Mouse (Mus musculus) midbrain, embryonic 10.5 days (tissue): ENCODE measurements around the gene Atrx. TPM values are rescaled to one million over a fixed set of nuclear protein-coding genes. Genes with fewer than 3 reads are reported as not detected.
"Not testable (repeated sequence)": the region's sequence is repeated elsewhere in the genome, so short reads cannot be mapped to it uniquely, and the experiment has no call there.

ENCODE experiments used
- DNase-seq: peaks from one replicate; pipeline ENCODE4 v3.0.0-alpha.2; 2017; ENCODE audit warnings: low spot score
- H3K27ac ChIP-seq: fragments of 300-500 bp; sonication (generic); replicated peaks from 2 replicates; pipeline ENCODE4 v1.5.1; 2016; ENCODE audit warnings: mild to moderate bottlenecking
- H3K27me3 ChIP-seq: fragments of 300-500 bp; sonication (generic); 2 replicates; pipeline ENCODE4 v1.6.1; 2016; ENCODE audit warnings: low read depth, mild to moderate bottlenecking; ENCODE audit not compliant: poor library complexity, severe bottlenecking
- H3K36me3 ChIP-seq: fragments of 300-500 bp; sonication (generic); 2 replicates; pipeline ENCODE4 v1.6.1; 2016; ENCODE audit warnings: mild to moderate bottlenecking, moderate library complexity
- H3K4me1 ChIP-seq: fragments of 300-500 bp; sonication (generic); 2 replicates; pipeline ENCODE4 v1.6.1; 2016
- H3K4me3 ChIP-seq: fragments of 300-500 bp; sonication (generic); 2 replicates; pipeline ENCODE4 v1.5.1; 2016; ENCODE audit warnings: mild to moderate bottlenecking, moderate library complexity
- H3K9me3 ChIP-seq: fragments of 300-500 bp; sonication (generic); replicated peaks from 2 replicates; pipeline ENCODE4 v1.6.1; 2016; ENCODE audit warnings: mild to moderate bottlenecking
- WGBS: fragments of 180-500 bp; shearing (Covaris S2); methylation state at CpG from one replicate; pipeline ENCODE4 v1.1.7; 2016; 5-methylcytosine and 5-hydroxymethylcytosine counted together
- polyA plus RNA-seq: library from polyadenylated mRNA; unstranded; fragments of >200 nt; fragmentation: Nextera tagmentation; extraction: Ambion mirVana; gene quantifications from 2 replicates; pipeline ENCODE4 v1.2.1, GENCODE M21; 2016

Gene Atrx
- polyA plus RNA-seq, 1 experiment from 2014 or later, result 168 TPM

DNA sequence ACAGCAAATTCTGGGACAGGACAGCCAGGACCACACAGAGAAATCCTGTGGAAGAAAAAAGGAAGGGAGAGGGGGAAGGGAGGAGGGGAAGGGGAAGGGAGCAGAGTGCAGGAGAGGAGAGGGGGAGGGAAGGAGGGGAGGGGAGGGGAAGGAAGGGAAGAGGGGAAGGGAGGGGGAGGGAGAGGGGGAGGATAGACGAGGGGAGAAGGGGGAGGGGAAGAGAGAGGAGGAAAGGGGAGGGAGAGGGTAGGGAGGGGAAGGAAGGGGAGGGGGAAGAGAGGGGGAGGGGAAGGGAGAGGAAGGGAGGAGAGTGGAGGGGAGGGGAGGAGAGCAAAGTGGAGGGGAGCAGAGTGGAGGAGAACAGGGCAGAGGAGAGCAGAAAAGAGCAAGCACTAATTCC, 5.3 kb downstream of the Atrx start:
- Histone ChIP-seq H3K36me3 (peaks cover 52% of the 10 kb centered on the region), H3K9me3 (peaks cover 19% of the 10 kb centered on the region; the same call in 1 of the 2 replicates), H3K4me3 (no peak overlapping the region), H3K27me3 (no peaks in the 10 kb centered on the region; the same call in 1 of the 2 replicates), H3K4me1 (no peaks in the 10 kb centered on the region), H3K27ac (no peak overlapping the region)
- WGBS, result 40% methylated on average over 1 of the region's 1 CpGs
- DNase-seq, result no peak

DNA sequence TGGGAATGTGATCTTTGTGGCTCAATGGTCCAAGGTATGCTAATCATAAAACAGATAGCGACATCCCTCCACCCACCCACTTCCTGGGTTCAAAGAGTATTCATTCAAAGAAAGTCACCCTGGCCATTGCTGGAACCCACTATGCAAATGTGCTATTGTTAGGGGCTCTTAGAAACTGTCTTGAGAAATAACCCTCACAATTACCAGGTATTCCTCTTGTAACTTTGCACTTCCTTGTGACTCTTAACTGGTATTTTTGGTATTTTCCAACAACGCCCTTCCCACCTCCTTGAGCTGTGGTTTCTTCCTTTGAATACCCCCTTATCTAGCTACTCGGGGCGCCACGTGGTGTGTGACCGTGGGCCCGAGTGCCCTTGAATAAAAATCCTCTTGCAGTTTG, 6.2 kb downstream of the Atrx start:
- WGBS, result 86% methylated on average over 7 of the region's 7 CpGs
- not testable (repeated sequence) for DNase-seq
- H3K9me3 ChIP-seq, result peaks cover 19% of the 10 kb centered on the region; the same call in 1 of the 2 replicates

DNA sequence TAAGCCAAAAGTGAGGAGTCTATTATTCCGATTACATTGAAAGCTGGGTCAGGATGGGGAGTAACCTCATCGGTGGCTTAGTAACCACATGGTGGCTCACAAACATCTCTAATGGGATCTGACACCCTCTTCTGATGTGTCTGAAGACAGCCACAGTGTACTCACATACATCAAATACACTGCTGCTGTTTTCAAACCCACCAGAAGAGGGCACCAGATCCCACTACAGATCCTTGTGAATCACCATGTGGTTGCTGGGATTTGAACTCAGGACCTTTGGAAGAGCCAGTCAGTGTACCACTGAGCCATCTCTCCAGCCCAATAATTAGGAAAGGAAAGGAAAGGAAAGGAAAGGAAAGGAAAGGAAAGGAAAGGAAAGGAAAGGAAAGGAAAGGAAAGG, 7.8 kb downstream of the Atrx start:
- WGBS, result 95% methylated on average over 2 of the region's 2 CpGs
- H3K27ac ChIP-seq, result no peak overlapping the region
- no peaks in the 10 kb centered on the region for H3K27me3 ChIP-seq
- H3K4me1 ChIP-seq, result no peaks in the 10 kb centered on the region
- DNase-seq, result no peak
- H3K36me3 ChIP-seq, result peaks cover 52% of the 10 kb centered on the region
- no peak overlapping the region for H3K4me3 ChIP-seq
- H3K9me3 ChIP-seq, result peaks cover 19% of the 10 kb centered on the region; the same call in 1 of the 2 replicates

More for the DNA sequence above, 6.2 kb downstream of the Atrx start:
- not testable (repeated sequence) for H3K4me3 ChIP-seq, H3K27me3 ChIP-seq, H3K4me1 ChIP-seq, H3K27ac ChIP-seq
- H3K36me3 ChIP-seq, result peaks cover 58% of the 10 kb centered on the region

DNA sequence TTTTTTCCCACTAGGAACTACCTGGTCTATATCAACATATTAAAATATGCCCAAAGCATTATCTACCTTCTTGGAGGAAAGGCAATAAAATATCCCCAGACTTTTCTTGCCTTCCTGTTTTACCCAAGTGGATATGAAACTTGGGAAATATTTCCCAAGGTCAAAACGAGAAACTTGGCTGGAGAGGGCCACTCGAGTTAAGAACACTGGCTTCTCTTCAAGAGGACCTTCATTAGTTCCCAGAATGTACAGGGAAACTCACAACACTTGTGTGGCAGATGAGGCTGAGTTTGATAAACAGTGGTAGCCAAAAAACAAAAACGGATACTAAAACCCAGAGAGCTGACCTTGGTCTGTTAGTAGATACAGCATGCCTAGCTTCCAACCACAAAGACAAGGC, 17.5 kb downstream of the Atrx start:
- H3K36me3 ChIP-seq, result peaks cover 5% of the 10 kb centered on the region; the same call in 1 of the 2 replicates
- H3K27me3 ChIP-seq, result peaks cover 7% of the 10 kb centered on the region; the same call in 1 of the 2 replicates
- no peak for DNase-seq
- no peak overlapping the region for H3K4me3 ChIP-seq
- 87% methylated on average over 3 of the region's 3 CpGs for WGBS
- H3K4me1 ChIP-seq, result no peaks in the 10 kb centered on the region
- no peak overlapping the region for H3K27ac ChIP-seq
- H3K9me3 ChIP-seq, result no peaks in the 10 kb centered on the region

DNA sequence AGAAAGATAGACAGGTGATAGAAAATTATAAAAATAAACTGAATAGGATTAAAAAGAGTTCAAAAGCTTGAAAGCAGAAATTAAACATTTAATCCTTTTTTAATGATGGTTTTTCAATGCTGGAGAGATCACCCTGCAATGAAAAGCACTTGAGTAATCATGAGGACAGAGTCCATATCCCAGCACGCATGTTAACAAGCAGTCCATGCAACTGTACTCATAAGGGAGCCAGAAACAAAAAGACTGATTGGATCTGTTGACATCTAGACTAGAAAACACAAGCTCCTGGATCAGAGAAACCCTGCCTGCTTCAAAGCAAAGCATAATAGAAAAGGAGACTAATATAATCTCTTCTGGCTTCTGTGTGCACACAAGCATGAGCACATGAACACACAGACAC, 27.6 kb downstream of the Atrx start:
- peaks cover 8% of the 10 kb centered on the region for H3K27me3 ChIP-seq
- 97% methylated on average over 1 of the region's 1 CpGs for WGBS
- H3K9me3 ChIP-seq, result no peaks in the 10 kb centered on the region
- no peak for DNase-seq
- no peaks in the 10 kb centered on the region for H3K4me1 ChIP-seq
- no peak overlapping the region for H3K27ac ChIP-seq
- H3K4me3 ChIP-seq, result no peak overlapping the region
- H3K36me3 ChIP-seq, result peaks cover 19% of the 10 kb centered on the region

DNA sequence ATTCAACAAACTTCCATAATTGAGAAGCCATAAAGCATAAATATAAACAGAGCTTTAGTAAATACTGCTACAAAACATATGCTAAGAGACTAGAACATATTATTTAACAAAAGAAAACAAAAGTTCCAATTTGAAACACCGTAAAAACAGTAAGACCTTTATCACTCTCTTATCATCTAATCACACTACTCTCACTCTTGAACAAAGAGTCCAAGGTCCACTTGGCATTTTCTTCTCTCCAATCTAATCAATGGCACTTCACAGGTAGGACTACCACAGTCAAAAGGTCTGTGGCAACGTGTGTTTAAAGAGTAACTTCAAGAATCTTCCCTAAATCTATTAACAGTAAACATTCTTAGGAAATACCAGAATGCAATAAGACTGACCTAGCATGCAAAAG, 42.3 kb downstream of the Atrx start:
- 86% methylated on average over 2 of the region's 2 CpGs for WGBS
- no peaks in the 10 kb centered on the region for H3K9me3 ChIP-seq

DNA sequence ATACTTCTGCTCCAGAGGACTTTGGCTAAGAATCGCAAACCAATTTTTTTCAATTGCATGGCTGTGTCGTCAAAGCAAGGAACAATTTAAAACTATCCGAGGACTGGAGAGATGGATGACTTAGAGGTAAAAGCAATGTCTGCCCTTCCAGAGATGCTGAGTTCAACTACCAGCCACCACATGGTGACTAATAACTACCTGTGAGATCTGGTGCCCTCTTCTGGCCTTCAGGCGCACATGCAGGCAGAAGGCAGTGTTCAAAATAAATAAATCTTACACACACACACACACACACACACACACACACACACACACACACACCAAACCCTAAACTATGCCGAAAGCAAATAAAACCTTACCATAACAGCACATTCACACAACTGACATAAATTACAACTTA, 64.8 kb downstream of the Atrx start:
- Histone ChIP-seq H3K36me3 (peaks cover 24% of the 10 kb centered on the region), H3K4me1 (no peaks in the 10 kb centered on the region), H3K27ac (no peak overlapping the region), H3K9me3 (no peaks in the 10 kb centered on the region), H3K4me3 (no peak overlapping the region), H3K27me3 (peaks cover 20% of the 10 kb centered on the region)
- DNase-seq, result no peak
- WGBS, result 76% methylated on average over 5 of the region's 5 CpGs

More for the DNA sequence above, 42.3 kb downstream of the Atrx start:
- Histone ChIP-seq H3K27ac (no peak overlapping the region), H3K36me3 (peaks cover 25% of the 10 kb centered on the region), H3K4me1 (no peaks in the 10 kb centered on the region), H3K27me3 (peaks cover 14% of the 10 kb centered on the region), H3K4me3 (no peak overlapping the region)
- no peak for DNase-seq

DNA sequence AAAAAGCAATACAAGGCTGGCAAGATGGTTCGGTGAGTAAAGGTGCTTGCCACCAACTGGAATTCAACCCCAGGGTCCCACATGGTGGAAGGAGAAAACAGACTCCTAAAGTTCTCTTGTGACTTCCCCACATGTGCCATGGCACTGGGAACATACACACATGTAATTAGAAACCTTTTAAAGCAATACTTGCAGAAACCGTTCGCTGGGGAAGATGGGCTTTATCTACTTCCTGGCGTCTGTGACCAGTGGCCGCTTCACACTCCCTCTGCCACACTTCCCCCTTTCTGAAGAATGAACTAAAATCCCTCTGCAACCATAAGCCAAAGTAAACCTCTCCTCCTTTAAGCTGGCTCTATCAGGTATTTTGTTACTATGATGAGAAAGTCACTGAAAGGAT, 104.7 kb downstream of the Atrx start:
- Histone ChIP-seq H3K9me3 (no peaks in the 10 kb centered on the region), H3K27me3 (peaks cover 61% of the 10 kb centered on the region), H3K27ac (no peak overlapping the region), H3K4me3 (no peak overlapping the region), H3K4me1 (no peaks in the 10 kb centered on the region), H3K36me3 (peaks cover 64% of the 10 kb centered on the region)
- WGBS, result 94% methylated on average over 5 of the region's 5 CpGs
- DNase-seq, result no peak

DNA sequence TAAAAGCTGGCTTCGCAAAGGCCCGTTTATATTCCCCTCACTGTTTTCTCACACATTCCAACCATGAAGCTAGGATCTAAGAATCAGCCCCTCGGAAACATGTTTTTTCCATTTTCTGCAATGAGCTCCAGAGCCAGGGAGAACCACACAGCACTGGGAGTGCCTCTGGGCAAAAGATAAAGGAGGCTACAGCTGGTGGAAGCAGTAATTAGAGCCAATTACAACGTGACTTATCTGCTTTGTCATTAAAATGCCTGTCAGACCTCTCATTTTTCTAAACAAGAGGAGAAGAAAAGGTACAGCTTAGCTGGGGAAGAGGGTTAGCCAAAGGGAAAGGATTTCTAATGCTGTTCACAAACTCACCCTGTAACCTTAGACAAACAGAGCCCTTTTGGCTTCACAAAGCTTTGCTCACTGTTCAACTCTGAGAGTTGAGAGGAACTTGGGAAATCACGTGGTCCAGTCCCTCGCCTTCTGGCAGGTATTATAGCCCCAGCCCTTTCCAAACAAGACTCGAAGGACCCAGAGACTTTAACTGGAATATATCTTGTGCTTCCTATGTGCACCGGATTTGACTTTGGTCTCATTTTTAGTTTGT, 134.3 kb downstream of the Atrx start:
- H3K27ac ChIP-seq, result no peak overlapping the region
- 65% methylated on average over 8 of the region's 8 CpGs for WGBS
- no peaks in the 10 kb centered on the region for H3K4me1 ChIP-seq
- DNase-seq, result no peak
- no peaks in the 10 kb centered on the region for H3K9me3 ChIP-seq
- H3K27me3 ChIP-seq, result peaks cover 80% of the 10 kb centered on the region
- H3K4me3 ChIP-seq, result no peak overlapping the region
- H3K36me3 ChIP-seq, result peaks cover 16% of the 10 kb centered on the region

DNA sequence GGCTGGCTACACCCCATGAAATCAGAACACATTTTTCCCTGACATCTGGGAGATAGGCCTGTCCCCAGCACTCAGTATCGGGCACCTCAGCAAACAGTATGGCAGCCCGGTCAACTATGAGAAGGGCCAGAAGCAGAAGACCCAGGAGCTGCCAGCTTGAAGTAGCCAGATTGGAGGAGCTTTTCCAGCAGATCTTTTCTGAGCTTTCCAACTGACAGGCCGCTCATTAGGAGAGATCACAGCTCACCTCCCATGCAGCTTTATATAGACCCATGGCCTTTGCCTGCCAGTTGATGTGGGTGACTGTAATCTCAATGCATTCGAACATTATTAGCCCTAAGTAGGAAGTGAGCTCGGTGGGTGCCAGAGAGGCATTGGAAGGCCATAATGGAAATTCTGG, 155.9 kb downstream of the Atrx start:
- Histone ChIP-seq H3K9me3 (no peaks in the 10 kb centered on the region), H3K27me3 (peaks cover 79% of the 10 kb centered on the region), H3K36me3 (no peaks in the 10 kb centered on the region), H3K27ac (no peak overlapping the region), H3K4me1 (no peaks in the 10 kb centered on the region), H3K4me3 (no peak overlapping the region)
- DNase-seq, result no peak
- 82% methylated on average over 5 of the region's 5 CpGs for WGBS

DNA sequence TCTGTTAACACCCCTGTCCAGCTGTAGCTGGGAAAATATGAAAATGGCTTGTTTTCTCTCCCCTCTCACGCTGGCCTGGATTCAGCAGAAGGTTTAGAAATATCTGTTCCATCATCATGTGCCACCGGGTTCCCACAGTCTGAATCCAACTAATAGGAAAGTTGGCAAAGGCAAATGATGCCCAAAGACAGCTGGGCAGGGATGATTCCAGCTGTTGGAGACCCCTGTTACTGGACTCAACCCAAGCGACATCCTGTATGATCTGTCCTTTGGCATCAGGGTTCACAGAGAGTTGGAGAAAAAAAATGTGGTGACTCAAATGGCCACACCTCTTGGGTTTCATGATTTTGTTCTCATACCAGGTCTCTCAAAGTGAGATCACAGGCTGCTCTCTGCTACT, 161.3 kb downstream of the Atrx start:
- Histone ChIP-seq H3K4me3 (no peak overlapping the region), H3K27me3 (peaks cover 98% of the 10 kb centered on the region), H3K36me3 (no peaks in the 10 kb centered on the region), H3K4me1 (peaks cover 7% of the 10 kb centered on the region), H3K9me3 (0 out of 2 replicates have a peak, but pooled peaks cover 7% of the 10 kb centered on the region), H3K27ac (no peak overlapping the region)
- 80% methylated on average over 3 of the region's 3 CpGs for WGBS
- no peak for DNase-seq

DNA sequence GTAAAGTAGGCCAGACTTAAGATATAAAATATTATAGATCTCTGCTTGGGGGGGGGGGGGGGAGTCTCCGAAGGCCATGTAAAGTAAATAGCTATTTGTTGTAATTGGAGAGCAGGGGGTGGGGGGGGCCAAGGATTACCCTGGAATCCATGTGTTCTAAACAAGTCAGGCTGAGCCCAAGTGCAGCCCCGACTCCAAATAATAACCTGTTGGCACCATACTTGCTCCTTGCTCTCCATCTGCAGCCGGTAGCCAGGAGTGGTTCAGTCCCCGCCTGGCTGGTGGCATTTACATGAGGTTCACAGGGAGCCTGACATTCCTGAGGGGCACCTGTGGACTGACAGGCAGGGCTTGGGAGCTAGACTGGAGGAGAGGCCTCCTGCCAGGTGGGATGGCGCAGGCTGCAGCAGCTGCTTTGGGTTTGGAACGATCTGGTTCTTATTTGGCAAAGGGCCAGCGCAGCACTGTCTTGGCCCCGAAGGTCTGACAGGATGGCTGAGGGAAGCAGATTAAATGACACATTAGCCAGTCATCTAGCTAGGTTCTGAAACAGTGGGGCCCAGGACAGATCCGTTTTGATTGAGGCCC, 161.9 kb downstream of the Atrx start:
- Histone ChIP-seq H3K4me3 (no peak overlapping the region), H3K4me1 (peaks cover 7% of the 10 kb centered on the region), H3K27ac (no peak overlapping the region), H3K36me3 (no peaks in the 10 kb centered on the region), H3K9me3 (0 out of 2 replicates have a peak, but pooled peaks cover 7% of the 10 kb centered on the region), H3K27me3 (peaks cover 98% of the 10 kb centered on the region)
- DNase-seq, result no peak
- WGBS, result 39% methylated on average over 9 of the region's 9 CpGs

DNA sequence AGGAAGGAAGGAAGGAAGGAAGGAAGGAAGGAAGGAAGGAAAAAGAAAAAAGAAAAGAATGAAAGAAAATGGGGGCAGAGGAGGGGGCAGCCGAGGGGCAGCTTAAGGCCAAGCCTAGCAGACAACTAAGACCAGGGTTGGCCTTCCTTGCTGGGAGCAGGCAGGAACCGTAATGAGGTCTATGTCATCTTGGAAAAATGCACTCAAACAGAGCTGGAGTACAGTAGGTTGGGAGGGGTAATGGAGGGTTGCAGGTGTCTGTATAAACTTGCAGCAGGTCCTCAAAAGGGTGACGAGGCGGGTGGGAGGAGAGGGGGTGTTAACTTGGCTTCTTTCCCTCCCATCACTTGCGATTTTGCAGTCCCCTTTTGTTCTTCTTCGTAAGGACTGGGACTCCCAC, 163.2 kb downstream of the Atrx start:
- Histone ChIP-seq H3K9me3 (0 out of 2 replicates have a peak, but pooled peaks cover 7% of the 10 kb centered on the region), H3K27ac (no peak overlapping the region), H3K4me3 (no peak overlapping the region), H3K36me3 (no peaks in the 10 kb centered on the region), H3K27me3 (peaks cover 97% of the 10 kb centered on the region), H3K4me1 (peaks cover 7% of the 10 kb centered on the region)
- WGBS, result 36% methylated on average over 6 of the region's 6 CpGs
- no peak for DNase-seq
